Mouse (Mus musculus) forebrain, embryonic 13.5 days (tissue): Measurements from ENCODE around the gene Slc27a5. TPM values are rescaled to one million over a fixed set of nuclear protein-coding genes. Genes with fewer than 3 reads are reported as not detected.

Source experiments
- ATAC-seq: fragments of 200-750 bp; cut with Nextera tagmentation; 2 replicates; pipeline ENCODE4 v1.8.0; 2017
- H3K27ac ChIP-seq: fragments of 300-500 bp; sonication (generic); 2 replicates; pipeline ENCODE4 v1.5.1; 2015; ENCODE audit warnings: inconsistent platforms, mild to moderate bottlenecking, moderate library complexity
- H3K27me3 ChIP-seq: fragments of 300-500 bp; sonication (generic); 2 replicates; pipeline ENCODE4 v1.6.1; 2015; ENCODE audit warnings: mild to moderate bottlenecking, inconsistent platforms
- H3K36me3 ChIP-seq: fragments of 300-500 bp; sonication (generic); 2 replicates; pipeline ENCODE4 v1.6.1; 2015; ENCODE audit warnings: mild to moderate bottlenecking, inconsistent platforms; ENCODE audit not compliant: poor library complexity, severe bottlenecking
- H3K4me1 ChIP-seq: fragments of 300-500 bp; sonication (generic); 2 replicates; pipeline ENCODE4 v1.6.1; 2015; ENCODE audit warnings: inconsistent platforms
- H3K4me2 ChIP-seq: fragments of 300-500 bp; sonication (generic); 2 replicates; pipeline ENCODE4 v1.6.1; 2015; ENCODE audit warnings: inconsistent platforms, mild to moderate bottlenecking, moderate library complexity
- H3K4me3 ChIP-seq: fragments of 300-500 bp; sonication (generic); 2 replicates; pipeline ENCODE4 v1.5.1; 2015; ENCODE audit warnings: mild to moderate bottlenecking, inconsistent platforms
- H3K9ac ChIP-seq: fragments of 300-500 bp; sonication (generic); 2 replicates; pipeline ENCODE4 v1.6.1; 2015; ENCODE audit warnings: mild to moderate bottlenecking, inconsistent platforms
- H3K9me3 ChIP-seq: fragments of 300-500 bp; sonication (generic); replicated peaks from 2 replicates; pipeline ENCODE4 v1.6.1; 2016; ENCODE audit warnings: inconsistent platforms
- WGBS: fragments of 180-500 bp; shearing (Covaris S2); methylation state at CpG from one replicate; pipeline ENCODE4 v1.1.7; 2015; 5-methylcytosine and 5-hydroxymethylcytosine counted together
- polyA plus RNA-seq: library from polyadenylated mRNA; unstranded; fragments of >200 nt; fragmentation: Nextera tagmentation; extraction: Ambion mirVana; gene quantifications from 2 replicates; pipeline ENCODE4 v1.2.1, GENCODE M21; 2015

Gene Slc27a5
- polyA plus RNA-seq, 1 experiment from 2014 or later, result 0.12 TPM

- no peak overlapping the region for H3K9ac ChIP-seq
- peaks cover 4% of the 10 kb centered on the region; the same call in 1 of the 2 replicates for H3K9me3 ChIP-seq
- no peak overlapping the region for H3K27ac ChIP-seq
- no peaks in the 10 kb centered on the region for H3K36me3 ChIP-seq
- H3K4me1 ChIP-seq, result no peaks in the 10 kb centered on the region
- H3K4me2 ChIP-seq, result no peak overlapping the region
- H3K27me3 ChIP-seq, result no peaks in the 10 kb centered on the region
- H3K4me3 ChIP-seq, result no peak overlapping the region
- ATAC-seq, result no peak
Measured at GRCm38 (mm10) chr7:12943488-12943887, 54.5 kb downstream of the Slc27a5 start.

GRCm38 (mm10) chr7:12940599-12940998, 57.4 kb downstream of the Slc27a5 start:
- no peak overlapping the region for H3K27ac ChIP-seq
- no peak overlapping the region for H3K4me2 ChIP-seq
- H3K4me3 ChIP-seq, result no peak overlapping the region
- H3K9me3 ChIP-seq, result no peaks in the 10 kb centered on the region
- ATAC-seq, result no peak
- H3K4me1 ChIP-seq, result no peaks in the 10 kb centered on the region
- no peaks in the 10 kb centered on the region for H3K27me3 ChIP-seq
- H3K36me3 ChIP-seq, result no peaks in the 10 kb centered on the region
- 80% methylated on average over 4 of the region's 4 CpGs for WGBS
- H3K9ac ChIP-seq, result no peak overlapping the region

Other genes starting within 250 kb of the Slc27a5 start
- gene Zscan18, start 194.6 kb downstream of the Slc27a5 start, polyA plus RNA-seq, result 11.4 and 14.9 TPM in 2 replicates
- gene Zfp329, start 179.3 kb downstream of the Slc27a5 start, polyA plus RNA-seq, result 31.0 and 31.4 TPM in 2 replicates
- 32.6 and 33.3 TPM in 2 replicates for gene Zfp110, start 163.4 kb downstream of the Slc27a5 start, polyA plus RNA-seq
- 7.0 and 7.5 TPM in 2 replicates for gene Zfp128, start 117.0 kb downstream of the Slc27a5 start, polyA plus RNA-seq
- gene Zscan22, start 100.4 kb downstream of the Slc27a5 start, polyA plus RNA-seq, result 11.8 and 13.6 TPM in 2 replicates
- gene Rps5, start 75.9 kb downstream of the Slc27a5 start, polyA plus RNA-seq, result 820 and 824 TPM in 2 replicates
- 0.74 and 0.78 TPM in 2 replicates for gene Rnf225, start 70.8 kb downstream of the Slc27a5 start, polyA plus RNA-seq
- 12.3 and 12.5 TPM in 2 replicates for gene Zfp324, start 32.4 kb downstream of the Slc27a5 start, polyA plus RNA-seq
- 12.7 and 14.5 TPM in 2 replicates for gene Zfp446, start 20.3 kb downstream of the Slc27a5 start, polyA plus RNA-seq
- 270 and 289 TPM in 2 replicates for gene Trim28, start 922 bp upstream of the Slc27a5 start, polyA plus RNA-seq
- gene Zbtb45, start 11.8 kb upstream of the Slc27a5 start, polyA plus RNA-seq, result 32.8 and 37.1 TPM in 2 replicates
- 164 and 168 TPM in 2 replicates for gene Chmp2a, start 36.6 kb upstream of the Slc27a5 start, polyA plus RNA-seq
- gene Ube2m, start 40.1 kb upstream of the Slc27a5 start, polyA plus RNA-seq, result 44.0 and 53.7 TPM in 2 replicates
- 5.1 and 6.0 TPM in 2 replicates for gene Mzf1, start 56.6 kb upstream of the Slc27a5 start, polyA plus RNA-seq
- not detected in 2 replicates for gene Vmn1r85, start 97.0 kb upstream of the Slc27a5 start, polyA plus RNA-seq
- gene Vmn1r86, start 121.7 kb upstream of the Slc27a5 start, polyA plus RNA-seq, result not detected in 2 replicates
- not detected in 2 replicates for gene Vmn1r87, start 142.0 kb upstream of the Slc27a5 start, polyA plus RNA-seq
- gene Vmn1r88, start 161.4 kb upstream of the Slc27a5 start, polyA plus RNA-seq, result not detected in 2 replicates
- not detected in 2 replicates for gene Vmn1r89, start 214.8 kb upstream of the Slc27a5 start, polyA plus RNA-seq